Mouse (Mus musculus): ENCODE data around the gene Aif1.
"Not testable (repeated sequence)": the region's sequence is repeated elsewhere in the genome, so short reads cannot be mapped to it uniquely, and the experiment has no call there.

Aif1 gene

GRCm38 (mm10) chr17:35140490-35140996 lies 35.3 kb downstream of the Aif1 start:
- DNase-seq = no peak

- no peak for DNase-seq
Measured at GRCm38 (mm10) chr17:35139269-35139668, 36.6 kb downstream of the Aif1 start.

- no peak for DNase-seq
Measured at GRCm38 (mm10) chr17:35135591-35136320, 40.1 kb downstream of the Aif1 start.

GRCm38 (mm10) chr17:35134801-35135590 lies 40.9 kb downstream of the Aif1 start, which contains the start of gene Bag6:
TSS of gene Bag6 (plus strand) at chr17:35135178.
- peak; percentile 97 to 98 for DNase-seq

- DNase-seq = no peak
Measured at GRCm38 (mm10) chr17:35133517-35133916, 42.4 kb downstream of the Aif1 start.

- DNase-seq = no peak
Measured at GRCm38 (mm10) chr17:35132174-35132560, 43.7 kb downstream of the Aif1 start.

GRCm38 (mm10) chr17:35131500-35132173 lies 44.2 kb downstream of the Aif1 start, which contains the start of gene Apom:
TSS of gene Apom (minus strand) at chr17:35132050.
- no peak for DNase-seq

GRCm38 (mm10) chr17:35131038-35131437 lies 44.8 kb downstream of the Aif1 start:
- DNase-seq = no peak

- DNase-seq = no peak
Measured at GRCm38 (mm10) chr17:35128996-35129395, 46.9 kb downstream of the Aif1 start.

GRCm38 (mm10) chr17:35127017-35127416 lies 48.9 kb downstream of the Aif1 start:
- DNase-seq = no peak

- peak; percentile 72 to 79 for DNase-seq
Measured at GRCm38 (mm10) chr17:35126206-35126611, 49.7 kb downstream of the Aif1 start, which contains the start of gene D17H6S53E. TSS of gene D17H6S53E (plus strand) at chr17:35126373.

- DNase-seq = no peak
Measured at GRCm38 (mm10) chr17:35125578-35125977, 50.3 kb downstream of the Aif1 start.

- DNase-seq = no peak
Measured at GRCm38 (mm10) chr17:35125081-35125480, 50.8 kb downstream of the Aif1 start.

GRCm38 (mm10) chr17:35124261-35124896 lies 51.5 kb downstream of the Aif1 start:
- DNase-seq = not testable (repeated sequence)

GRCm38 (mm10) chr17:35123287-35123686 lies 52.6 kb downstream of the Aif1 start:
- not testable (repeated sequence) for DNase-seq

- DNase-seq = peak; percentile 81 to 82
Measured at GRCm38 (mm10) chr17:35121871-35122303, 54.0 kb downstream of the Aif1 start, which contains the start of gene Csnk2b. TSS of gene Csnk2b (minus strand) at chr17:35122053.

- DNase-seq = peak; percentile 99
Measured at GRCm38 (mm10) chr17:35121143-35121799, 54.6 kb downstream of the Aif1 start, which contains the start of gene Gpank1. TSS of gene Gpank1 (plus strand) at chr17:35121455.
